Mouse (Mus musculus) cortical plate, adult 2 months (tissue): ENCODE results near the gene Bbip1.

Experiments
- CTCF ChIP-seq: fragments of 200-500 bp; IDR thresholded peaks from 2 replicates; pipeline ENCODE4 v1.5.1; 2011; ENCODE audit warnings: mild to moderate bottlenecking, control low read depth, low read length; ENCODE audit not compliant: insufficient read depth; ENCODE audit errors: extremely low read depth
- POLR2A ChIP-seq: fragments of 200-500 bp; IDR thresholded peaks from 2 replicates; pipeline ENCODE4 v1.6.1; 2011; ENCODE audit warnings: mild to moderate bottlenecking, low read length, control low read depth; ENCODE audit not compliant: insufficient read depth; ENCODE audit errors: extremely low read depth

- no peak for TF ChIP-seq CTCF
- no peak for TF ChIP-seq POLR2A
Observed at GRCm38 (mm10) chr19:53957513-53957912, 13.1 kb upstream of the Bbip1 start.
